Mouse (Mus musculus) kidney, embryonic 15.5 days (tissue): Measurements from ENCODE around the gene Glrx5. TPM values are rescaled to one million over a fixed set of nuclear protein-coding genes. Genes with fewer than 3 reads are reported as not detected.

Experiments
- ATAC-seq: fragments of 200-750 bp; cut with Nextera tagmentation; replicated peaks from 2 replicates; pipeline ENCODE4 v1.8.0; 2017; ENCODE audit warnings: moderate TSS enrichment; ENCODE audit not compliant: low FRiP score
- H3K27ac ChIP-seq: fragments of 300-500 bp; sonication (generic); 2 replicates; pipeline ENCODE4 v1.5.1; 2015; ENCODE audit warnings: mild to moderate bottlenecking, inconsistent platforms
- H3K27me3 ChIP-seq: fragments of 300-500 bp; sonication (generic); 2 replicates; pipeline ENCODE4 v1.6.1; 2015; ENCODE audit warnings: inconsistent platforms
- H3K36me3 ChIP-seq: fragments of 300-500 bp; sonication (generic); 2 replicates; pipeline ENCODE4 v1.6.1; 2015; ENCODE audit warnings: inconsistent platforms
- H3K4me1 ChIP-seq: fragments of 300-500 bp; sonication (generic); 2 replicates; pipeline ENCODE4 v1.6.1; 2015; ENCODE audit warnings: inconsistent platforms
- H3K4me2 ChIP-seq: fragments of 300-500 bp; sonication (generic); 2 replicates; pipeline ENCODE4 v1.6.1; 2015; ENCODE audit warnings: moderate library complexity, mild to moderate bottlenecking, inconsistent platforms
- H3K4me3 ChIP-seq: fragments of 300-500 bp; sonication (generic); replicated peaks from 2 replicates; pipeline ENCODE4 v1.5.1; 2015; ENCODE audit warnings: mild to moderate bottlenecking, inconsistent platforms
- H3K9ac ChIP-seq: fragments of 300-500 bp; sonication (generic); 2 replicates; pipeline ENCODE4 v1.6.1; 2015; ENCODE audit warnings: mild to moderate bottlenecking, inconsistent platforms
- H3K9me3 ChIP-seq: fragments of 300-500 bp; sonication (generic); replicated peaks from 2 replicates; pipeline ENCODE4 v1.6.1; 2016; ENCODE audit warnings: inconsistent platforms
- WGBS: fragments of 180-500 bp; shearing (Covaris S2); methylation state at CpG from one replicate; pipeline ENCODE4 v1.1.7; 2015; ENCODE audit warnings: mixed read lengths; 5-methylcytosine and 5-hydroxymethylcytosine counted together
- polyA plus RNA-seq: library from polyadenylated mRNA; unstranded; fragments of >200 nt; fragmentation: Nextera tagmentation; extraction: Ambion mirVana; gene quantifications from 2 replicates; pipeline ENCODE4 v1.2.1, GENCODE M21; 2015

Gene Glrx5
- polyA plus RNA-seq, 1 experiment from 2014 or later = 184 TPM

GRCm38 (mm10) chr12:105063201-105064134 is 31.0 kb downstream of the Glrx5 start:
- H3K4me2 ChIP-seq = no peak overlapping the region
- no peak; the same call in 1 of the 2 replicates for ATAC-seq
- no peaks in the 10 kb centered on the region for H3K9me3 ChIP-seq
- H3K27ac ChIP-seq = no peak overlapping the region
- no peak overlapping the region for H3K4me3 ChIP-seq
- 51% methylated on average over 28 of the region's 28 CpGs for WGBS
- H3K9ac ChIP-seq = no peak overlapping the region
- no peaks in the 10 kb centered on the region for H3K27me3 ChIP-seq
- H3K36me3 ChIP-seq = no peaks in the 10 kb centered on the region
- H3K4me1 ChIP-seq = no peaks in the 10 kb centered on the region; the same call in 1 of the 2 replicates

GRCm38 (mm10) chr12:105064168-105064567 is 31.7 kb downstream of the Glrx5 start:
- Histone ChIP-seq H3K9ac (no peak overlapping the region), H3K9me3 (no peaks in the 10 kb centered on the region)
- WGBS = 78% methylated on average over 4 of the region's 4 CpGs

GRCm38 (mm10) chr12:105065119-105065518 is 32.6 kb downstream of the Glrx5 start:
- 90% methylated on average over 7 of the region's 7 CpGs for WGBS

More at GRCm38 (mm10) chr12:105064168-105064567, 31.7 kb downstream of the Glrx5 start:
- no peaks in the 10 kb centered on the region for H3K27me3 ChIP-seq
- H3K4me2 ChIP-seq = no peak overlapping the region
- H3K4me1 ChIP-seq = no peaks in the 10 kb centered on the region; the same call in 1 of the 2 replicates
- H3K36me3 ChIP-seq = no peaks in the 10 kb centered on the region
- ATAC-seq = no peak
- H3K4me3 ChIP-seq = no peak overlapping the region
- no peak overlapping the region for H3K27ac ChIP-seq

DNA sequence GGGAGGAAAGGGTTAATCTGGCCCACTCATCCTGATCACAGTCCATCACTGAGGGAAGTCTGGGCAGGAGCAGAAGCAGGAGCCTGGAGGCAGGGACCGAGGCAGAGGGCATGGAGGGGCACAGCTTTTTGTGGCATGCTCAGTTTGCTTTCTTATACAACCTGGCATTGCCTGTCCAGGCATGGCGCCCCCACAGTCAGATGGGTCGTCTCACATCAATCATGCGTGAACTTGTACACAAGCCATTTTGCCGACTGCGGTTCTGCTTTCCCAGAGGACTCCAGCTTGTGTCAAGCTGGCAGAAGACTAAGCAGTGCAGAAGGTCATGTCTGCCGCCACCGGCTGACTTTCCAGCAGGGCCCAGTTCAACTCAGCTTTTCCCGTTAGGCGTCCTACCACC is 34.0 kb downstream of the Glrx5 start:
- no peak overlapping the region for H3K27ac ChIP-seq
- no peak for ATAC-seq
- H3K4me2 ChIP-seq = no peak overlapping the region
- no peaks in the 10 kb centered on the region; the same call in 1 of the 2 replicates for H3K4me1 ChIP-seq
- WGBS = 48% methylated on average over 10 of the region's 10 CpGs
- no peaks in the 10 kb centered on the region for H3K36me3 ChIP-seq
- H3K9me3 ChIP-seq = no peaks in the 10 kb centered on the region
- H3K9ac ChIP-seq = no peak overlapping the region
- no peak overlapping the region for H3K4me3 ChIP-seq
- H3K27me3 ChIP-seq = no peaks in the 10 kb centered on the region

More at GRCm38 (mm10) chr12:105065119-105065518, 32.6 kb downstream of the Glrx5 start:
- Histone ChIP-seq H3K36me3 (no peaks in the 10 kb centered on the region), H3K4me3 (no peak overlapping the region), H3K4me2 (no peak overlapping the region), H3K27ac (no peak overlapping the region), H3K9ac (no peak overlapping the region), H3K27me3 (no peaks in the 10 kb centered on the region), H3K4me1 (no peaks in the 10 kb centered on the region; the same call in 1 of the 2 replicates), H3K9me3 (no peaks in the 10 kb centered on the region)
- ATAC-seq = no peak

- Histone ChIP-seq H3K4me1 (peaks cover 2% of the 10 kb centered on the region; the same call in 1 of the 2 replicates), H3K4me2 (no peak overlapping the region), H3K4me3 (no peak overlapping the region), H3K9me3 (no peaks in the 10 kb centered on the region), H3K9ac (no peak overlapping the region), H3K36me3 (no peaks in the 10 kb centered on the region), H3K27ac (no peak overlapping the region), H3K27me3 (no peaks in the 10 kb centered on the region)
- WGBS = 72% methylated on average over 5 of the region's 5 CpGs
- ATAC-seq = no peak
Observed at GRCm38 (mm10) chr12:105068911-105069310, 36.4 kb downstream of the Glrx5 start.

- no peaks in the 10 kb centered on the region for H3K9me3 ChIP-seq
- H3K4me3 ChIP-seq = no peak overlapping the region
- H3K27ac ChIP-seq = no peak overlapping the region
- no peaks in the 10 kb centered on the region for H3K36me3 ChIP-seq
- H3K9ac ChIP-seq = no peak overlapping the region
- no peaks in the 10 kb centered on the region for H3K27me3 ChIP-seq
- no peak for ATAC-seq
- H3K4me2 ChIP-seq = no peak overlapping the region
- 35% methylated on average over 9 of the region's 9 CpGs for WGBS
- H3K4me1 ChIP-seq = peaks cover 8% of the 10 kb centered on the region
Observed at GRCm38 (mm10) chr12:105073708-105074107, 41.2 kb downstream of the Glrx5 start.

DNA sequence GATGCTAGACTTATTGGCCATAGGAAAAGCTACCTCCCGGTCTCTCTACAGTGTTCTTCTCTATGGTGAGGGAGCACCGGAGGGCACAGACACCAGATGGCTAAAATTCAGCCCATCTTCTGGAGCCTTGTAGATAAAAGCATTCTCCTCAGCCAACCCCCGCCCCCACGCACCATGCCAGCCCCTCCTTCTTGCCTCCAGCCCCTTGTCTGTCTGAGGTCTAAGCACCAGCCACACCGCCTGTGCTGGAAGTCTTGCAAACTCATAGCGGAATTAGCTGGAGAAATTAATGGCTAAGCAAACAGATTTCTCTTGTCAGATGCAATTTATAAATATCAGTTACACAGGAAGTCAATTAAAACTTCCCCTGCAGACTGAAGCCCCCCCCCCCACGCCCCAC is 43.0 kb downstream of the Glrx5 start:
- no peaks in the 10 kb centered on the region for H3K27me3 ChIP-seq
- no peak overlapping the region for H3K27ac ChIP-seq
- H3K9me3 ChIP-seq = no peaks in the 10 kb centered on the region
- no peak for ATAC-seq
- no peak overlapping the region for H3K4me3 ChIP-seq
- no peaks in the 10 kb centered on the region for H3K36me3 ChIP-seq
- no peak overlapping the region for H3K4me2 ChIP-seq
- H3K4me1 ChIP-seq = peaks cover 8% of the 10 kb centered on the region
- no peak overlapping the region for H3K9ac ChIP-seq
- WGBS = 28% methylated on average over 7 of the region's 7 CpGs

DNA sequence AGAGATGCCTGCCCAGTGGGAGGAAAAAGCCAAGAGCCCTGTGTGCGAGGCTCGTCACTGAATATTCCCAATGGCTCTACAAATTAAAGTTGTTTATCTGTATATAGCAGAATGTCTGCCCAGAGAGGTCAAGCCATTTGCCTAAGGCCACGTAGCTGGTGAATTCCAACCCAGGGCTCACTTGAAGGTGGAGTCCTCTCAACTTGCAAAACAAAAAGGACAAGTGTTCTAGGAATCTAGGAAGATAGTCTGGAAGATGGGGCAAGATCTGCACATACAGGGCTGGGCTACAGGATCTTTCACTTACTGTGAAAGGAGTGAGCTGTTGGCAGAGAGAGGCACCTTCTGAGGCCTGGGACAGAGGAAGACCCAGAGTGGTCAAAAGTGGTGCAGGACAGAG is 44.0 kb downstream of the Glrx5 start:
- H3K27me3 ChIP-seq = no peaks in the 10 kb centered on the region
- no peak overlapping the region for H3K9ac ChIP-seq
- H3K4me2 ChIP-seq = no peak overlapping the region
- H3K36me3 ChIP-seq = no peaks in the 10 kb centered on the region
- WGBS = 76% methylated on average over 3 of the region's 3 CpGs
- H3K4me3 ChIP-seq = no peak overlapping the region
- no peaks in the 10 kb centered on the region for H3K9me3 ChIP-seq
- peak overlapping the region; percentile 37; the same call in 1 of the 2 replicates for H3K27ac ChIP-seq
- no peak for ATAC-seq
- H3K4me1 ChIP-seq = peaks cover 8% of the 10 kb centered on the region

GRCm38 (mm10) chr12:105077232-105077631 is 44.7 kb downstream of the Glrx5 start:
- H3K4me2 ChIP-seq = no peak overlapping the region
- H3K36me3 ChIP-seq = no peaks in the 10 kb centered on the region
- no peak overlapping the region for H3K4me3 ChIP-seq
- H3K9me3 ChIP-seq = no peaks in the 10 kb centered on the region
- H3K27me3 ChIP-seq = no peaks in the 10 kb centered on the region
- H3K27ac ChIP-seq = no peak overlapping the region
- H3K9ac ChIP-seq = no peak overlapping the region
- 91% methylated on average over 2 of the region's 2 CpGs for WGBS
- no peak for ATAC-seq
- peaks cover 8% of the 10 kb centered on the region for H3K4me1 ChIP-seq

DNA sequence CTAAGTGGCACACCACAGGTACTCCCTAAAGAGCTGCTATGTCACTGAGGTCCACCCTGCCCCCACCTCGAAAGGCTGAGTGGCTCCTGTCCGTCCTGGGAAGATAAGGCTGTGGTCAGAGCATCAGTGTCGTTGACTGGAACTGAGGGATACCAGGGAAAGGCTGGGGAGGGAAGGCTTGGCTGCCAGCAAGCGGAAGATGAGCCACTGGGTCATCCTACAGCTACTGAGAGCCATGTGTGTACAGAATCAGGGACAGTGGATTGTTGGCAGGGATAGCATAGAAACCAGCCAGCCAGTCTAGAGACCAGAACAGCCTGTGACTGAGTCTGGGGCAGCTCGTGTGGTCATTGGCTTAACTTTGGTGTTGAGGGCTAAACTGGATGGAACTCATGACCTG is 51.7 kb downstream of the Glrx5 start:
- ATAC-seq = no peak
- H3K27me3 ChIP-seq = no peaks in the 10 kb centered on the region
- WGBS = 71% methylated on average over 5 of the region's 5 CpGs
- no peak overlapping the region for H3K4me3 ChIP-seq
- no peak overlapping the region for H3K9ac ChIP-seq
- no peak overlapping the region for H3K4me2 ChIP-seq
- H3K36me3 ChIP-seq = no peaks in the 10 kb centered on the region
- H3K4me1 ChIP-seq = no peaks in the 10 kb centered on the region
- H3K9me3 ChIP-seq = no peaks in the 10 kb centered on the region
- H3K27ac ChIP-seq = no peak overlapping the region

DNA sequence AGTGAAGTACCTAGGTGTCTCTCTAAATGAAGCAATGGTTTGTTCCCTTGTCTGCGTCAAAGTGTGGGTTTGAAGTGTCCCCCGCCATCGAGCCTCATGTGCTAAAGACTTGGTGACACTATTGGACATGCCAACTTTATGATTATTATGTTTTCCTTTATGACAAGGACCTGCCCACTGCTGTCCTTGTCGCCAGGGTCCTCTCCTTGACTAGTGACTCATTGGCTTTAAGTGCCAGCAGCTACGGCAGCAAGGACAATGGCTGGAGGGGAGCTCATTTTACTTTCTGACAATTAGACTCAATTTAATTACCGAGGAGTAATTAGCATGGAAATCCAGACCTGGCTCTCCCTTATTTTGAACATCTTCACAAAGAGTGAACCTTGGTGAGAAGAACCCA is 52.3 kb downstream of the Glrx5 start:
- no peak for ATAC-seq
- no peak overlapping the region for H3K27ac ChIP-seq
- WGBS = 79% methylated on average over 6 of the region's 6 CpGs
- no peaks in the 10 kb centered on the region for H3K27me3 ChIP-seq
- no peaks in the 10 kb centered on the region for H3K4me1 ChIP-seq
- no peaks in the 10 kb centered on the region for H3K9me3 ChIP-seq
- H3K36me3 ChIP-seq = no peaks in the 10 kb centered on the region
- H3K4me2 ChIP-seq = no peak overlapping the region
- H3K4me3 ChIP-seq = no peak overlapping the region
- no peak overlapping the region for H3K9ac ChIP-seq

DNA sequence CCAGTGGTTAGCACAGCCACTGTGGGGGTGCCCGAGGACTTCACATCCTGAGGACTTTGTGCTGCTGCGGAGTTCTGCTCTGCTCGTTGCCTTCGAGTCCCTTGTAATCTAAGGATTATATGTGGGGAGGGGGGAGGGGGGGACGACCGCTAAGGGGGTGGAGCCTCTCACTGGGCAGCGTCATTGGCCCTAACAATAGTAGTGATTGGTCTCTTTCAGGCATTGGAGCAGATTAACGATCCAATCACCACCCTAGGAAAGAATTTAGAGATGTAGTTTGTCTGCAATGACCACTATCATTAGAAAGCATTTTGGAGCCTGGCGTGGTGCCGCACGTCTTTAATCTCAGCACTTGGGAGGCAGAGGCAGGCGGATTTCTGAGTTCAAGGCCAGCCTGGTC is 52.8 kb downstream of the Glrx5 start:
- 82% methylated on average over 12 of the region's 12 CpGs for WGBS
- no peak overlapping the region for H3K9ac ChIP-seq
- no peaks in the 10 kb centered on the region for H3K27me3 ChIP-seq
- H3K36me3 ChIP-seq = no peaks in the 10 kb centered on the region
- no peak overlapping the region for H3K27ac ChIP-seq
- H3K9me3 ChIP-seq = no peaks in the 10 kb centered on the region
- ATAC-seq = no peak
- H3K4me2 ChIP-seq = no peak overlapping the region
- H3K4me3 ChIP-seq = no peak overlapping the region
- H3K4me1 ChIP-seq = no peaks in the 10 kb centered on the region
